Mouse (Mus musculus) left cerebral cortex, adult 2 months (tissue): ENCODE data around the gene 0610010K14Rik. TPM values are rescaled to one million over a fixed set of nuclear protein-coding genes. Genes with fewer than 3 reads are reported as not detected.

ENCODE experiments used
- DNase-seq, 2 experiments: peaks; one replicate each; pipeline ENCODE4 v3.0.0; 2021 to 2022; ENCODE audit warnings: low spot score in 2 of 2, mixed read lengths in 1 of 2; ENCODE audit errors: extremely low spot score in 1 of 2
- H3K27ac ChIP-seq: fragments of 200-600 bp; 2 replicates; pipeline ENCODE4 v1.8.1; 2022
- H3K4me3 ChIP-seq: fragments of 200-600 bp; 2 replicates; pipeline ENCODE4 v1.8.1; 2022
- CTCF ChIP-seq: fragments of 200-600 bp; IDR thresholded peaks from 2 replicates; pipeline ENCODE4 v1.8.1; 2022; ENCODE audit warnings: antibody characterized with exemption, mild to moderate bottlenecking, moderate library complexity
- intact Hi-C: fragments of 180-260 bp; cut with DNase I; formaldehyde crosslinking; loops from one replicate; pipeline ENCODE4 v1.15.1; 2025
- total RNA-seq, 2 experiments: library from RNA; stranded (reverse); gene quantifications; 2 replicates each; pipeline ENCODE4 v1.2.3; 2021

0610010K14Rik gene
- total RNA-seq, 2 experiments from 2014 or later = 45.5 to 51.2 TPM

DNA sequence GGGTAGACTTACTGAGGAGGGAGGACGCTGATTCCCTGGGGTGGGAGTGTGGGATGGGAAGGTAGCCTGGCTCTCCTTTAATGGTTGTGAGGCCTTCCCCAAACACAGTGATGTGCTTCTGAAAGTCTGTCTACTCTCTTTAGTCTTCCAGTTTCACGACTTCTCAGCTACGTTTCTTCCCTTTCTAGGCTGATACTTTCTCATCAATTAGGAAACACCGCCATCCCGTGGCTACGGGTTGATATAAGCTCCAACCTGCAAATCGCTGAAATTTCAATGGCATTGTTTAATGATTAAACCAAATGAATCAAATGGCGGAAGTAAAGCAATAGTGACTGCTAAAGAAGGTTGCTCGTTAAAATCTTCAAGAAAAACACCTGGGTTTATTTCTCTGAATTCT lies 24.8 kb downstream of the 0610010K14Rik start:
- intact Hi-C loops = loop anchor here (1.0 to 2.0 kb wide), 3 partner anchors 139 to 278 kb away; partner anchors contain the start of genes Asgr1 and Ybx2
- peak; percentile 74 for TF ChIP-seq CTCF
- Histone ChIP-seq H3K4me3 (no peak overlapping the region), H3K27ac (0 out of 2 replicates have a peak overlapping the region, but pooled peaks have one; percentile 6)
- peak in 1 of 2 experiments; percentile 66 for DNase-seq

DNA sequence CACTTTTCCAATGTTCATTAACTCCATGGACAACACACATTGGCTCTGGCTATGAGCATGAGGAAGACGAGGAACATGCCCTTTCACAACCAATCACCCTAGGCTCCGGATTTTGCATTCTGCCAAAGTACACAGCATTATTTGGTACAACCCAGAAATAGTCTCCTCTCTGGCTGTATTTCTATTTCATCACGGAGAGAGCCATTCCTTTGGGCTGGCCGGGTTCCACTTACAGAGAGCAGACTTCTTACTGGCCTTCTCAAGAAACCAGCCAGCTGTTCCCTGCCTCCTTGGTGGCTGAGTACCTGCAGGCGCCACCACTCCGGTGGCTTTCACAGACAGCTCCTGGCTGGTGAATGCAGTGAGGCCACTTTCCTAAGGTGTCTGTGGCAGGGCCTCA lies 25.3 kb downstream of the 0610010K14Rik start, which contains the start of gene Slc16a11:
TSS of gene Slc16a11 (plus strand) at position 330 of the 400 bp plus-strand sequence.
- H3K27ac ChIP-seq = peak within 1 kb of the TSS; percentile 84
- peak within 1 kb of the TSS; percentile 40 for H3K4me3 ChIP-seq
- no peak for DNase-seq
- intact Hi-C loops = loop anchor here (2.0 kb wide), 2 partner anchors 158 to 278 kb away; partner anchors contain the start of genes Asgr1 and Ybx2
- no peak for TF ChIP-seq CTCF

DNA sequence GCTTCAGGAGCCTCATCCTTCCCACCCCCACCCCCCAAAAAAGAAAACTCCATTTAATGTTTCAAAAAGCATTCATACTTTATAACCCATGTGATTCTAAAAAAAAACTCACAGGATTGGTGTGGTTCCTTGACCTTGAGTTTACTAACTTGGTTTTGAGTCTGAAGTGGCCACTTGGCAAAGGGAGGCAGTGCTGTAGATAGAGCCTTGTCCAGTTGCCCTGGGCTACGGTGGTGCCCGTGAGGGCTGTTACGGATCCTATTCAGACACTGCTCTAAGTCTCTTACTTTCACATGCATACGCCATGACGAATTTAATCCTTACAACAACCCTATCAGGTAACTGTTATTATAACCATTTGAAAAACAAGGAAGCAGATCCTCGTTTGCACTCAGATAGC lies 25.7 kb downstream of the 0610010K14Rik start:
- DNase-seq = no peak
- intact Hi-C loops = loop anchor here (2.0 kb wide), 2 partner anchors 157 to 277 kb away; partner anchors contain the start of genes Asgr1 and Ybx2
- Histone ChIP-seq H3K4me3 (no peak overlapping the region), H3K27ac (no peak overlapping the region)
- no peak for TF ChIP-seq CTCF

DNA sequence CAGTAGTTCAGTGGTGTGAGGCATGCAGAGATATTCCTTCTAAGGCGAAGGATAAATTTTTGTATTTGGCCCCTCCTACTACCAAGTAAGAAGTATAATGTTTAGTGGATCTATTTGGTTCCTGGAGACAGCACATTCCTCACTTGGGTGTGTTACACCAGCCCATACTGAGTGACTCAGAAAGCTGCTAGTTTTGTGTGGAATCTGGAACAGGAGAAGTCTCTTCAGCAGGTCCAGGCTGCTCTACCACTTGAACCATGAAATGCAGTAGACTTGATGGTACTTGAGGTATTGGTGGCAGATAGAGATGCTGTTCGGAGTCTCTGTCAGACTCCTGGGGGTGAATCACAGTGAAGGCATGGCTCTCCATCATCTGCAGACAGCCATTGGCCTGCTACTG lies 27.0 kb downstream of the 0610010K14Rik start:
- Histone ChIP-seq H3K4me3 (no peak overlapping the region), H3K27ac (no peak overlapping the region)
- no peak for TF ChIP-seq CTCF
- intact Hi-C loops = no loop called here
- DNase-seq = no peak

DNA sequence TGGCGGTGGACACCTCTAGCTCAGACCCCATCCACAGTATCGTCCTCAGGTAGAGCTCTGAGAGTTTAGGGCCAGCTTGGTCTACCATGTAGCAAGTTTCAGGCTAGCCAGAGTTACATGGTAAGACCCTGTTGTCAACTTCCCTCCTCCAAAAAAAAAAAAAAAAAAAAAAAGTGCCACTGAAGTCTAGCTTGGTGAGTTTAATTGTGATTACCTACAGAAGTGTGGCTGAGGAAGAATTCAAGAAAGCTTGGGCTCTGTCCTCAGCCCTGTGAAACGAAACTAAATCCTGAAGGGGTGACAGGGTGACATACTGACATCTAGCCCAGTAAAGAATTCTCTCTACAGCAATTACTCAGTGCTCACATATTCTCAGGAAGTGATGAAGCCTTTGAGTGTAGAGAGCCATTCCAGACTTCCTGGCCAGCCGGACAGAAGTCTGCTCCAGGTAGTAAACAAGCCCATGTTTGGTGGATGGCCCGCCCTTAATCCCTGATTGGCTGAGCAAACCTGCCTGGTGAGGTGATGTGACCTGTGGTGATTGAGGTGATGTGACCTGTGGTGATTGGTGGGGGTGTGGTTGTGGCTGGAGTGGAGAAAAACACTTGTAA lies 28.8 kb downstream of the 0610010K14Rik start:
- Histone ChIP-seq H3K27ac (no peak overlapping the region), H3K4me3 (no peak overlapping the region)
- intact Hi-C loops = no loop called here
- no peak for DNase-seq
- TF ChIP-seq CTCF = no peak

DNA sequence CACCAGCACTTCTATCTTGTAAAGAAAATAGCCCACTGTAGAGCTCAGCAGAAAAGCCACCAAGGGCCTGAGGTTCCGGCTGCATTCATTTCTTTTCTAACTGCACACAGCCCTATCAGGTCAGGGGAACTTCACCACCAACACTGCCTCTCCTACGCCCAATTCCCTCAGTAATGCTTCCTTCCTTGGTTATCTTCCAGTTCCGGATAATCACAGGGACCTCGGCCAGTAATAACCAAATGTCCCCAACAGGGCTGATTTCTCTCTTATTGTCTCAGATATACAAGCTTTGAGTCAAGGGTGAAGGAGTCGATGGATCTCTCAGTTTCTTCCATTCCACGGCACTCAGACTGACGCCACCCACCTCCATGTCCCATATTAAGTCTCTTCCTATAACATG lies 30.4 kb downstream of the 0610010K14Rik start:
- DNase-seq = no peak
- intact Hi-C loops = no loop called here
- H3K4me3 ChIP-seq = no peak overlapping the region
- H3K27ac ChIP-seq = no peak overlapping the region
- TF ChIP-seq CTCF = no peak

DNA sequence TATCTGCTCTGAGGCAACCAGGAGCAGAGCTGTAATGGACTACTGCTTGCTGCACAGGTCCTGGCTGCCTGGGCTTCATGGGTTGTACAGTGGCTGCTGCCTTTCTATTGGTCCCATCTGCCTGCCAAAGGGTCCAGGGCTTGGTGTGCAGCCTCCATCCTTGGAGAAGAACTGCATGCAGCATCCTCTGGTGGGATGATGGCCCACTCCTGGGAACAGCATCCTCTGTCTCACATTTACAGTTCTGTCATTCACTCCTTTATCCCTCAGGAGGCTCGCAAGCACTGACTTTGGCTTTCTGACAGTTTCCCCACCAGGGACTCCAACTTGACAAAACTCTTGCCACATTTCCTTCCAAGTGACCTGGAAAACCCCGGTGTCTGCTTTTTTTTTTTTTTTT lies 30.9 kb downstream of the 0610010K14Rik start:
- Histone ChIP-seq H3K4me3 (no peak overlapping the region), H3K27ac (no peak overlapping the region)
- DNase-seq = no peak
- no peak for TF ChIP-seq CTCF
- intact Hi-C loops = no loop called here

DNA sequence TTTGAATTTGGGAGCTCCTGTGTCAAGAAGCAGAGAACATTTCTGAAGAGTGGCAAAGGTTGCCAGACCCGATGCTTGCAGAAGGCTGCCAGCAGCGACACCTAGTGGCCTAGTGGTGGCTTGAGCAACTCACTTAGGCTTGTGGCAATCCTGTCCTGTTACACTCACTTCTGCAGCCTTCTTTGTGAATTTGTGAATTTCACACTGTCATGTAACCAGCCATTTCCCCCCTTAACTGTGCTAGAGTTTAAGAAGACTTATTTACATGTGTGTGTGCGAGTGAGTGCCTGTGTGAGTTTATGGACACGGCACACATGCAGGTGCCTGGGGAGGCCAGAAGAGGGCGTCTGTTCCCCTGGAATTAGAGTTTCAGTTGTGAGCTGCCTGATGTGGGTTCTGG lies 36.0 kb downstream of the 0610010K14Rik start:
- Histone ChIP-seq H3K4me3 (no peak overlapping the region), H3K27ac (no peak overlapping the region)
- peak; percentile 64 to 75 for DNase-seq
- TF ChIP-seq CTCF = peak; percentile 88
- intact Hi-C loops = loop anchor here (2.0 kb wide), 1 partner anchor 127 kb away; no protein-coding TSS in a partner anchor

DNA sequence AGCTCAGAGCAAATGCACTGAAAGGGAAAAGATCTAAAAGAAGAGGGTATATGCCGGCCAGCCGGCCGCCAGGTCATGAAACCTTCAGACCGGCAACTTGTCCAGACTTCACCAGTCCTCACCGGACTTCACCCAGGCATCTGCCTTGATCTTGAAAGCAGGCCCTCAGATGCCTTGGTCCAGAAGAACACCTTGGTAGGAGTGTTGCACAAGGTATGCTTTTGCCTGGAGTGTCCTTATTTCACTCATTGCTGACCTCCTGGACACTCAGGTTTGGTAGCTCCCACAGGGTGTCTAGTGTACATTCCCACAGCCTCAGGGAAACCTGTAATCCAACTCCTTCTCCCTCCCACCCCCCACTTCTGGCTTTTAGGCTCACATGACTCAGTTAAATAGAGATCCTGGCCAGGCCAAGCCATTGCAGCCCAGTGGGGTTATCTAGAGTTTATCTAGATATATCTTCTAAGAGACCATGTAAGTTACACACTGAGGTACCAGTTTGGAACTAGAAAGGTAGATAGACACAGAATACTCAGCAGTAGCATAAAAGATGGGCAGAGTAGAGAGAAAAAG lies 37.6 kb downstream of the 0610010K14Rik start:
- intact Hi-C loops = loop anchor here (2.0 kb wide), 1 partner anchor 125 kb away; no protein-coding TSS in a partner anchor
- DNase-seq = no peak
- H3K27ac ChIP-seq = no peak overlapping the region
- no peak overlapping the region for H3K4me3 ChIP-seq
- TF ChIP-seq CTCF = no peak

DNA sequence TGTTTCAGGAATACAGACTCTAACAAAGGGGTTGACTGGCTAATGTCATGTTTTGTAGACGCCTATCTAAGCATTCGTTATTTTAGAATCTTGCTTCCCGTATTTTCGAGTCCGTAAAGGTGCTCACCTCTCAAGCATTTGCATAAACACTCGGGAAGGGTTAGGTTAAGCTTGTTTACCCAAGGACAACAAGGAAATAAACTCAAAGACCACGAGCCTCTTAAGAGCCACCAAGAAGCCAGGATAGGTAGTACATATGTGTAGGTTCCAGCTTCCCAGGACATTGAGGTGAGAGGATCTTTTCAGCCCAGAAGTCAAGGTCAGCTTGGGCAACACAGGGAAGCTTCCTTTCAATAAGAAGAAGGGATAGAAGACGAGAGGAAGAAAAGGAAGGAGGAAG lies 38.6 kb downstream of the 0610010K14Rik start:
- intact Hi-C loops = no loop called here
- TF ChIP-seq CTCF = no peak
- H3K27ac ChIP-seq = no peak overlapping the region
- no peak overlapping the region for H3K4me3 ChIP-seq
- DNase-seq = no peak

DNA sequence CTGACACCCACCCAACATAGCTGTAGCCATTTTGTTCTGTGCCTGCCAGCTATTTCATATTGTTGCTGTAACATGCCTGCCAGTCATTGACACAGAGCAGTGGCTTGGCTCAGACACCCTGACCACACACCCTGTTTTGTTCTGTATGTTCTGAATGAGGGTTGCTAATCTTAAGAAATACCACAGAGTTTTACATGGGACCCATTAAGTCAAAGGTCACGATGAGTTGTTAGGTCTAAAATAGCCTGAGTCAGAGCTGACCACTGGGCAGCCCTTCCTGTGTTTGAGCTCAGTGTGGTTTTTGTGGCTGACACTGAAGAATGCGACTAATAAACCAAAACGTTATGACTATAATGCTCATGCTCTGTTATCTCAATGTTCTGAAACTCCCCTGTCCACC lies 39.4 kb downstream of the 0610010K14Rik start:
- Histone ChIP-seq H3K4me3 (no peak overlapping the region), H3K27ac (no peak overlapping the region)
- intact Hi-C loops = no loop called here
- no peak for DNase-seq
- no peak for TF ChIP-seq CTCF

DNA sequence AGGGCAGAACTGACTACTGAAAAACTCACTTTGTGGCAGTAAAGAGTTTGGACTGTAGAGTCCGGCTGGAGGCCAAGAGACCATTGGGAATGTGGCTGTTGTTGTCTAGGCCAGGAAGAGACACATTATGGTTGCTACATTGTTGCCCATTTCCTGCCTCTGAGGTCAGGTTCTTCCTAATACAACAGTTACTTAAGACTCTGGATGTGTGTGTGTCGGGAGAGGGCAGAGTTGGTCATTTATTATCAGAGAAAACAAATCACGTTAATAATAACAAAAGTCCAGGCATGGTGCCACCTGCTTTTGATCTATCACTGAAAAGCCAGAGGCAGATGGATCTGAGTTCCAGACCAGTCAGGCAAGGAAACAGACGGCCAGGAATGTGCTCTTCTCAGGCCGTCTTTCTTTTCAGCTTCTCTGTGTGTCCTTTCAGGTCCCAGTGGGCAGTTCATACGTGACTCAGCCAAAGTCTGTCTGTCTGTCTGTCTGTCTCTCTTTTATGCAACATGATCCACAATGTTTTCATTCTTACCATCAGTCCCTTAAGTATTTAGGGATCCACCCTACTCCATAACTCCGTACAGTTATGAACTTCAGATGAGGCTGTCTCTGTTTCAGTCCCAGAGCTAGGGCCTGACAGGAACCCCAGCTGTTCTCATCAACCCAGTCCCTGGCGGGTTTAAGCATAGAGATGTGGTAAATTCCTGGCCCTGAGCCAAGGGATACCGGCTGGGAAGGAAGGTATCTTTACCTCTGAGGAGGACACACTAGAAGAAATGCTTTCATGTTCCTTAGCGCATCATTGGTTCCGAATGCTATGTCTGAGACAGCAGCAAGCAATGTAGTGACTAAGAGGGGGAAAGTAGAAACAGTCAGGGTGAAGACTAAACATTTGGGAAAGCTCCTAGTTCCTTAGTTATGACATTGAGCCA lies 44.1 kb downstream of the 0610010K14Rik start:
- intact Hi-C loops = no loop called here
- no peak for DNase-seq
- H3K4me3 ChIP-seq = no peak overlapping the region
- no peak for TF ChIP-seq CTCF
- H3K27ac ChIP-seq = no peak overlapping the region
